Mouse (Mus musculus) left cerebral cortex, adult 11 months (tissue): ENCODE results near the gene Siah3.

Experiments
- DNase-seq: peaks from one replicate; pipeline ENCODE4 v3.0.0; 2022; ENCODE audit warnings: low spot score

The Siah3 gene

GRCm38 (mm10) chr14:75519668-75520067 lies 63.9 kb downstream of the Siah3 start:
- no peak for DNase-seq

DNA sequence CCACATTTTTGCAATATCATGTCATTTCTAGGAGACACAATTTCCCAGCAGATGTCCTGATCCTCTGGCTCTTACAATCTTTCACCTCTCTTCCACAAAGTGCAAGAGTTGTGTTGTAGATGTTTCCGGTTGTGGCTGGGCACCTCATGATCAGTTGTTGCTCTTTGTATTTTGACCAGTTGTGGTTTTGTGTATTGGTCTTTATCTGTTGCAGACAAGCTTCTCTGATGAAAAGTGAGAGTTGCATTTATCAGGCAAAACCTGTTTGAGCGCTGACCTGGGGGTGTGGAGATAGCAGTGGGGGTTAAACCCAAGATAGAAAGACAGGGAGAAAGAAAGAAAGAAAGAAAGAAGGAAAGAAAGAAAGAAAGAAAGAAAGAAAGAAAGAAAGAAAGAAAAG lies 68.9 kb downstream of the Siah3 start:
- DNase-seq: no peak

- no peak for DNase-seq
These were observed 69.8 kb downstream of the Siah3 start for GRCm38 (mm10) chr14:75525376-75526145.

GRCm38 (mm10) chr14:75527464-75528190 lies 71.8 kb downstream of the Siah3 start:
- DNase-seq: peak; percentile 51

- no peak for DNase-seq
These were observed 75.1 kb downstream of the Siah3 start for GRCm38 (mm10) chr14:75530815-75531353.

- DNase-seq: no peak
These were observed 83.4 kb downstream of the Siah3 start for GRCm38 (mm10) chr14:75539205-75539604.

GRCm38 (mm10) chr14:75540216-75540995 lies 84.6 kb downstream of the Siah3 start:
- no peak for DNase-seq

DNA sequence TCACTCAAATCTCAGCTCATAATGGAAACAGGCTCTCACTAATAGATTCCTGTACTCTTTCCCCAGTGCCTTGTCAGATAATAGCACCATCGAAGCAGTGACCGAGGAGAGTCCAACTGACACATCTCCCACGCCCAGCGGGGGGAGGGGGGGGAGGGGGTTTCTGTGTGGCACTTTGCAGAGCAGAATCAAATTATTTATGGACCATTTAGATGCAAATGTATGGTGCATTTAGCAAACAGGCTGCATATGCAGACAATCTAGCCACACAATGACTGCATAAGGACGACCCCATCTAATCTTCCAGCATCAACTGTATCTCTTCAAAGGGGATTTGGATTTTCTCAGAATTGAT lies 85.2 kb downstream of the Siah3 start:
- DNase-seq: no peak

GRCm38 (mm10) chr14:75541731-75542130 lies 85.9 kb downstream of the Siah3 start:
- no peak for DNase-seq

- no peak for DNase-seq
These were observed 106.0 kb downstream of the Siah3 start for GRCm38 (mm10) chr14:75561577-75562331.

DNA sequence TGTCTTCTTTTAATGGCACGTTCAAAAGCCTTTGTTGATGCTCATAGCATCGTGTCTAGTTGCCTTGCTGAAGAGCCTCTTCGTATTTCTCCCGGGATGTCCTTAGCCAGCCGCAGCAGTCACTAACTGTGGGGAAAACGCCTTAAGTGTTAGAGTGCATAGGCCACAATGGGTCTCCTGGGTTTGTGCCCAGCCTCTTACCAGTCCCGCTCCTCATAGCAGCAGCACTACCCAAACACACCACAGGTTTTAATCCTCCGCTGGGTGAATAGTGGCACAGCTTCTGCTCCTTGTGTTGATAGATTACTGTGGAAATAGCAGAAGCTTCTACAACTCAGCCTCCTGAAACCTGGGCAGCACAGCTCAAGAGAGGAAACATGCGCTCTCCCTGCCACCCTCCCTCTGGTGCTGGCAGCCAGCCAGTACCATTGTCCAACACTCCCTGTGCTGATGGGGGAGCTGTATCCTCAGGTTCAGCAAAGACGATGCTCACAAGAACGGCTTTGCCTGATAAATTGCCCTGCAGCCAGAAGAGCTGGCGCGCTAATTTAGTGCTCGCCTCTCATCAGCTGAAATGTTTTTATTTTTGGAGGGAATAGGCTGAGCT lies 109.9 kb downstream of the Siah3 start:
- DNase-seq: peak; percentile 24

GRCm38 (mm10) chr14:75566303-75566702 lies 110.5 kb downstream of the Siah3 start:
- no peak for DNase-seq

GRCm38 (mm10) chr14:75579010-75579409 lies 123.2 kb downstream of the Siah3 start:
- DNase-seq: no peak
